Mouse (Mus musculus) lung, adult 10 weeks (tissue): ENCODE measurements around the gene Iba57. TPM values are rescaled to one million over a fixed set of nuclear protein-coding genes. Genes with fewer than 3 reads are reported as not detected.

ENCODE experiments used
- polyA plus RNA-seq: library from polyadenylated mRNA; stranded (reverse); fragments of 350-450 nt; fragmentation: Illumina TruSeq; extraction: RNeasy Lipid Tissue Mini Kit (QIAGEN cat#74804); gene quantifications from one replicate; pipeline ENCODE4 v1.2.3, GENCODE M21; 2014; ENCODE audit warnings: low read depth, low replicate concordance; ENCODE audit not compliant: insufficient read depth

Iba57 gene
- 3.3 TPM for polyA plus RNA-seq

GRCm38 (mm10) chr11:59163255-59164236 is at the start of gene Iba57:
Gene Iba57, minus strand, starts transcription at chr11:59163739.

GRCm38 (mm10) chr11:59208153-59208831 is 44.8 kb upstream of the Iba57 start, which contains the start of gene 2310033P09Rik:
Gene 2310033P09Rik, plus strand, starts transcription at chr11:59208321.

GRCm38 (mm10) chr11:59202081-59202995 is 38.8 kb upstream of the Iba57 start, which contains the start of gene Mrpl55:
Gene Mrpl55, plus strand, starts transcription at chr11:59202486.

DNA sequence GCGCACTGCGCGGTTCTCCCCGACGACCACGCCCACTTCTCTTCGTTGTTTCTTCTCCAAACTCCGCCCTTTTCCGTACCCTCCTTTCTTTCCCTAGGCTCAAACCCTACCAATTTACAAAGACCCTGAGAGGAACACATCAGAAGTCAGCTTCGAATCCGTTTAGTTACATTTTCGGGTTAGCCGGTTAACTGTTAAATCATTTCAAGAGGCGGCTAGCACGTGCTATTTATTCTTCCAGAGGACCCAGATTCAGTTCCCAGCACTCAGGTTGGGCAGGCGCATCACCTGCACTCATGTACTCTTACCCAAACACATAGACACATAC is 28.5 kb upstream of the Iba57 start, which contains the start of gene Guk1:
TSS of gene Guk1 (minus strand) at position 154 of the 328 bp plus-strand sequence.

GRCm38 (mm10) chr11:59182864-59183331 is 19.4 kb upstream of the Iba57 start, which contains the start of gene Gjc2:
Gene Gjc2, minus strand, starts transcription at chr11:59183213.

DNA sequence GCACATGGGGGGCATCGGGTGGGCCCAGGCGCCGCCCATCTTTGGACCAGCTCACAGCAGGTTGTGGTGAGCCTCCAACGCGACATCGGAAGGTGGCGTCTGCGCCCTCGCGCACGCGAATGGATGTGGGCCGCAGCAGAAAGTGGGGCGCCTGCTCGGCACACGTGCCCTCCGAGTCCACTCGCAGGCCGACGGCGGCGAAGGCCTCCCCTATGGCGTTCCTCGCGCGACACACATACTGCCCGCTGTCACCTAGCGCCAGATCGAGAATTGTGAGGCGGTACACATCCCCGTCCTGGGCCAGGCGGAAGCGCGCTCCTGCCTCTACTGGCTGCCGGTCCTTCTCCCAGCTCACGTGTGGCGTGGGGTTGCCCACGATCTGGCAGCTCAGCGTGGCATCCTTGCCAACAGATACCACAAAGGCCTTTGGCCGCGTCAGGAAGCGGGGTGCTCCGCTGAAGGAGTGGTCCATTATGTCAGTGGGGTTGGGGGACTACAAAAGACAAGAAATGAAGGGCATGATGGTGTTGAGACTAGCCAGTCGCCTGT is 27.6 kb downstream of the Iba57 start, which contains the start of gene Obscn:
TSS of gene Obscn (minus strand) at position 499 of the 549 bp plus-strand sequence.

Other genes with a start within 250 kb of the Iba57 start
- gene Btnl10, start 245.8 kb downstream of the Iba57 start, polyA plus RNA-seq, result not detected
- 90.0 TPM for gene Rnf187, start 224.8 kb downstream of the Iba57 start, polyA plus RNA-seq
- gene Hist3h2ba, start 214.8 kb downstream of the Iba57 start, polyA plus RNA-seq, result 3.0 TPM
- gene Hist3h2a, start 209.1 kb downstream of the Iba57 start, polyA plus RNA-seq, result 17.1 TPM
- 0.25 TPM for gene Trim17, start 209.1 kb downstream of the Iba57 start, polyA plus RNA-seq
- 15.2 TPM for gene Trim11, start 185.6 kb downstream of the Iba57 start, polyA plus RNA-seq
- gene Obscn, start 27.3 kb downstream of the Iba57 start, polyA plus RNA-seq, result 2.4 TPM
- gene Gjc2, start 19.5 kb upstream of the Iba57 start, polyA plus RNA-seq, result 1.6 TPM
- gene Guk1, start 28.5 kb upstream of the Iba57 start, polyA plus RNA-seq, result 119 TPM
- gene Mrpl55, start 38.7 kb upstream of the Iba57 start, polyA plus RNA-seq, result 39.6 TPM
- 19.0 TPM for gene 2310033P09Rik, start 44.6 kb upstream of the Iba57 start, polyA plus RNA-seq
- gene Arf1, start 64.5 kb upstream of the Iba57 start, polyA plus RNA-seq, result 330 TPM
- gene Wnt3a, start 127.0 kb upstream of the Iba57 start, polyA plus RNA-seq, result 10.4 TPM
- 3.9 TPM for gene Wnt9a, start 143.2 kb upstream of the Iba57 start, polyA plus RNA-seq
- not detected for gene Prss38, start 211.9 kb upstream of the Iba57 start, polyA plus RNA-seq